ENCODE assay signal across 9 mouse cellular contexts in the genomic region with DNA sequence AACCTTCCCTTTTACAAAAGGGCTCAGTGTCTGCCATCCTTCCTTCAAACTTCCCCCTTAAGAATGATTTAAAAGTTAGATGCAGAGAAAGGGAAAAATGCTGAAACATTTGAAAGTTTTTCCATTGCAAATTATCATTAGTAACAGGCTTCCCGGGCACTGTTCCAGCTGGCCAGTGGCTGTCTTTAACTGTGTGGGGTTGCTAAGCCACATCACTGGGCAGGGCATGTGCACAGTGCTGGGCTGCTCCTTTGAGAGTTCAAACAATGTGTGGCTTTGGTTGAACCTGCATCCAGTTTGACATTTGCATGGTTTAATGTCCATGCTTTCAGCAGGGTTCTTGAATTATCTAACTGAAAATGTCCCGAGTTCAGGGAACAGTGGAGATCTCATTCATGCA.
DNase-seq lines count a peak whose midpoint lies in the region; ATAC-seq and TF ChIP-seq lines count a peak whose summit lies in the region.
"Had no signal": no experiment of that assay in that cellular context is flagged by ENCODE, and none has a peak within 500 bp of the region (broad histone marks: within the 10 kb centered on the region; RNA-seq: fewer than 3 reads in every experiment).

No protein-coding gene starts in this region.

- no peaks in the 10 kb centered on the region for H3K36me3 ChIP-seq in hindbrain, postnatal 0 days (ENCODE audit: insufficient read depth, low read length)

- ATAC-seq in hindbrain, postnatal 0 days: 0 out of 2 replicates have a peak, but pooled peaks have one; percentile 45
- ATAC-seq in CD4-positive, CD25-positive, alpha-beta regulatory T cell, adult 4 months: no peak
- ATAC-seq: Patski had no signal

- H3K9me3 ChIP-seq in hindbrain, postnatal 0 days (ENCODE audit: low read length): no peaks in the 10 kb centered on the region

- H3K4me1 ChIP-seq in hindbrain, postnatal 0 days (ENCODE audit: insufficient read depth, low read length): no peaks in the 10 kb centered on the region

- H3K27me3 ChIP-seq in hindbrain, postnatal 0 days (ENCODE audit: insufficient read depth, low read length): no peaks in the 10 kb centered on the region
- H3K27me3 ChIP-seq: Patski had no signal

- TF ChIP-seq CTCF in hindbrain, postnatal 0 days (IDR thresholded peaks at IDR 0.05; ENCODE audit: low read depth): no peak

- DNase-seq in kidney, postnatal 14 days: peak; percentile 25
- no peak for DNase-seq in kidney, adult 8-10 months
- peak; percentile 66 for DNase-seq in adipocyte (ENCODE audit: low spot score)
- peak; percentile 59 for DNase-seq in adrenal gland, postnatal 25 days
- peak; percentile 71 for DNase-seq in hindbrain, postnatal 0 days (ENCODE audit: low spot score)
- DNase-seq in embryo, embryonic 10 days (ENCODE audit: low spot score): no peak
- DNase-seq in left cerebral cortex, postnatal 25 days (ENCODE audit: low spot score in 2 of 2): no peak

- no peak overlapping the region for H3K27ac ChIP-seq in hindbrain, postnatal 0 days

- H3K4me2 ChIP-seq in hindbrain, postnatal 0 days (ENCODE audit: low read depth, low read length): no peak overlapping the region

- intact Hi-C loops in left cerebral cortex, postnatal 25 days (cut with DNase I): no loop called here

- WGBS in hindbrain, postnatal 0 days: 24% methylated on average over 2 of the region's 2 CpGs

- H3K4me3 ChIP-seq in hindbrain, postnatal 0 days (ENCODE audit: low read length): no peak overlapping the region

- H3K9ac ChIP-seq in hindbrain, postnatal 0 days (replicated peaks; ENCODE audit: low read length): no peak overlapping the region

Comparison
In these comparisons a context has a peak if more than half of its experiments do, and no peak if none do; other contexts are left out.
1. DNase-seq: peak in kidney, postnatal 14 days (single experiment), adipocyte (single experiment), adrenal gland, postnatal 25 days (single experiment) and hindbrain, postnatal 0 days (single experiment); none in kidney, adult 8-10 months (0 of 2), embryo, embryonic 10 days (single experiment) and left cerebral cortex, postnatal 25 days (0 of 2).